Mouse (Mus musculus) layer of hippocampus, adult 9-11 months (tissue): ENCODE measurements around the gene Sox8.
A peak's percentile ranks its signal among the peaks of the same experiment; 100 is the strongest.

Experiments
- DNase-seq: peaks from one replicate; pipeline ENCODE4 v3.0.0; 2022

Gene Sox8

GRCm38 (mm10) chr17:25570648-25571452 lies at the start of gene Sox8:
Gene Sox8, minus strand, starts transcription at chr17:25570686.
- peak; percentile 96 for DNase-seq

GRCm38 (mm10) chr17:25618508-25619056 lies 48.1 kb upstream of the Sox8 start:
- DNase-seq: peak; percentile 68

GRCm38 (mm10) chr17:25614723-25615510 lies 44.4 kb upstream of the Sox8 start:
- DNase-seq: no peak

DNA sequence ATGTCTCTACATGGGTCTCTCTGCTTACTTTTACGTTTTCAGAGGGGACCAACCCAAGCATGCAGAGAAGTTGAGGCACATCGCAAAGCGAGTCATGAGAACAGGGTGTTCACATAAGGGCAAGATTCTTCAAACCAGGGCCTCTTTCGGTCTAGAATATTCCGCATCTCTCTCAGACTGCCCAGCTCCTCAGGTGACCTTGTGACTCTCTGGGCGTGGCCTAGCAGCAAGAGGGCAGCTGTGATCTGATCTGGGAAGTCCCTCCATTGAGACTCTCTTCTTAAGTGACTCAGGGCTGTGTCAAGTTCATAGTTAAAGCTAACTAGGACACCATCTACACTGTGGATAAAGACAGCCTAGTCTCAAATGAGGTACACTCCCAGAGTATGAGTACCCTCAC lies 42.8 kb upstream of the Sox8 start:
- DNase-seq: no peak

DNA sequence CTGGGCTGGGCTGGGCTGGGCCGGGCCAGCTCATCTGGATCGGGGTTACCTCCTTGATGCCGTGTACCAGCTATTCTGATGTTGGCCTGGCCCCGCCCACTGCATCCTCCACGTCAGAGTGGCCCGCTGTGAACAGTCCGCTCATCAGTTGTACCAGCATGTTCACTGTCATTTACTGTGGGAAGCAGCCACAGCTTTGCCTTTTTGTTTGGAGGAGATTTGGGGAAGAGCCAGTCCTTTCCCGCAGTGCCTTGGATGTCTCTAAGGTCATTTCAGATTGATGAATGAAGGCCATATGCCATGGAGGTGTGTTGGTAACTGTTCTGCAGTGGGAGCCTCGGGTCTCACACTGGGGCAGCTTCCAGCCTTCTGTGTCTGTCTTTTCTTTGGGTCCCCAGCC lies 42.1 kb upstream of the Sox8 start:
- DNase-seq: no peak

GRCm38 (mm10) chr17:25610151-25610550 lies 39.7 kb upstream of the Sox8 start:
- no peak for DNase-seq

DNA sequence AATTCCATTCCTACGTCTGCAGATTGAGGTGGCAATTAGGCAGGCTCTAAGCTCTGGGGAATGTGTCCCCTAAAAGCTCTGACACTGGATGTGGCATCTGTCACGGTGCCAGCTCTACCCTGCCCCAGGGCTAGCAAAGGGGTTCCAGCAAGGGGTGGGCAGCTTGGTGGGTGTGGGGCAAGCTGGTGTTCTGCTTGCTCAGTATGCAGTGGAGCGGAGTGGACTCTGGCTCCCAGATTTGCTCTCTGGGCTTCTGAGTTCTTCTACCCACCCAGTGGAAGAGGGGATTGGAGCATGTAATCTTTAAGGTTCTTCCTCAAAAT lies 39.0 kb upstream of the Sox8 start:
- DNase-seq: no peak

GRCm38 (mm10) chr17:25608821-25609505 lies 38.5 kb upstream of the Sox8 start:
- no peak for DNase-seq

- no peak for DNase-seq
Observed at GRCm38 (mm10) chr17:25608137-25608785, 37.8 kb upstream of the Sox8 start.

- DNase-seq: no peak
Observed at GRCm38 (mm10) chr17:25604234-25604633, 33.7 kb upstream of the Sox8 start.

GRCm38 (mm10) chr17:25602366-25602765 lies 31.9 kb upstream of the Sox8 start:
- DNase-seq: no peak

- peak; percentile 61 for DNase-seq
Observed at GRCm38 (mm10) chr17:25597537-25597936, 27.1 kb upstream of the Sox8 start.

- DNase-seq: no peak
Observed at GRCm38 (mm10) chr17:25595495-25595894, 25.0 kb upstream of the Sox8 start.

GRCm38 (mm10) chr17:25593411-25594261 lies 23.1 kb upstream of the Sox8 start:
- no peak for DNase-seq

DNA sequence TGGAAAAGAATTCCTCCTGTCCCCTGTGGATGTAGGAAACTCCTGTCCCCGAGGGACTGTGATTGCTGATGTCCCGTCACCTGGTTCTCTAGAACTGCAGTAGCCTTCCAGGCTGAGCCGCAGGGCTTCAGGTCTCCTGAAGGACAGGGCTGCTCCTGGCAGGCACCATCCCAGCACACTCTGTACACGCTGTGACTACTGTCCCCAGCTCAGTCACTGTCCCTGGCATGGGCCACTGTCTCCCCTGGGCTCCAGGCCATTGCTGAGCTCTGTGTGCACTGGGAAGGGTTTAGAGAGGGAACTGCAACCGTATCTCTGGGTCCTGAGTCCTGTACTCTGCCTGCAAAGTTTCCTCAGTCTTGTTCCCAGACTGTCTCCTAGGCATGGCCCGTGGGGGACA lies 21.9 kb upstream of the Sox8 start:
- no peak for DNase-seq

DNA sequence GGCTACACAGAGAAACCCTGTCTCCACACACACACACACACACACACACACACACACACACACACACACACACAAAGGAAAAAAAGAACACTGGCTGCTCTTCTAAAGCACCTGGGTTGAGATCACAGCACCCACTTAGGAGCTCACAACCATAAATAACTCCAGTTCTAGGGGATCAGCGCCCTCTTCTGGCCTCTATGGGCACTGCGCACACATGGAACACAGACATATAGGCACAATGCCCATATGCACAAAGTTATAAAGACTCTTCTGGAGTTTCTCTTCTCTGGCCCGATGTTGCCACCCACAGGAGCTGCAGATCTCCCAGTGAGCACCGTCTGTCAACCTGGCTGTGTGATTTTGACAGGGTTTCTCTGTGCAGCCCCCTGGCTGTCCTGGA lies 20.5 kb upstream of the Sox8 start:
- no peak for DNase-seq

GRCm38 (mm10) chr17:25590068-25590467 lies 19.6 kb upstream of the Sox8 start:
- DNase-seq: no peak

- DNase-seq: no peak
Observed at GRCm38 (mm10) chr17:25584646-25585045, 14.2 kb upstream of the Sox8 start.

DNA sequence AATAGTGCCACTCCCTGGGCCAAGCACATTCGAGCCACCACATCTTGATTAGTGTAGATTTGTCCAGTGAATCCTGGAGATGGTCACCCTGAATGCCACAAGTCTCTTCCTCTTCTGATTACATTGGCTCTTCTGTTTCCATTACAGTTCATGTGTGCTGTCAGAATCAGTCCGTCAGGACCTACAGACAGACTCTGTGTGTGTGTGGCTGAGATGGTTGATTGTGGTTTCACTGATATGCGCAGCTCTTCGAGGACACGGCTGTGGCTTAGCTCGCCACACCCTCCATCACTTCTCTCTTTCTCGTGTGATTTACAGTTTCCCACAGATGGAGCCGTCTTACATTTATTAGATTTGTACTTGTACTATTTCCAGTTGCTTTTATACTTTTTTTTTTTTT lies 13.4 kb upstream of the Sox8 start:
- DNase-seq: no peak

GRCm38 (mm10) chr17:25583099-25583498 lies 12.6 kb upstream of the Sox8 start:
- DNase-seq: no peak

- no peak for DNase-seq
Observed at GRCm38 (mm10) chr17:25582076-25582475, 11.6 kb upstream of the Sox8 start.
